Mouse (Mus musculus) testis, adult 2 months (tissue): ENCODE measurements around the gene Pdzk1ip1. TPM values are rescaled to one million over a fixed set of nuclear protein-coding genes. Genes with fewer than 3 reads are reported as not detected.

ENCODE experiments used
- H3K27ac ChIP-seq: fragments of 200-500 bp; 2 replicates; pipeline ENCODE4 v1.5.1; 2012; ENCODE audit warnings: low read depth, low read length; ENCODE audit not compliant: control insufficient read depth, insufficient read depth
- H3K27me3 ChIP-seq: fragments of 200-500 bp; 2 replicates; pipeline ENCODE4 v1.6.1; 2012; ENCODE audit warnings: mild to moderate bottlenecking, low read length, moderate library complexity; ENCODE audit not compliant: control insufficient read depth, insufficient read depth
- H3K36me3 ChIP-seq: fragments of 200-500 bp; 2 replicates; pipeline ENCODE4 v1.6.1; 2012; ENCODE audit warnings: mild to moderate bottlenecking, low read length; ENCODE audit not compliant: control insufficient read depth, insufficient read depth
- H3K4me1 ChIP-seq: fragments of 200-500 bp; 2 replicates; pipeline ENCODE4 v1.6.1; 2012; ENCODE audit warnings: low read length; ENCODE audit not compliant: control insufficient read depth, insufficient read depth
- H3K4me3 ChIP-seq: fragments of 200-500 bp; 2 replicates; pipeline ENCODE4 v1.5.1; 2012; ENCODE audit warnings: low read depth, mild to moderate bottlenecking, low read length, moderate library complexity, mixed read lengths; ENCODE audit not compliant: control insufficient read depth
- CTCF ChIP-seq: fragments of 200-500 bp; IDR thresholded peaks from 2 replicates; pipeline ENCODE4 v1.5.1; 2012; ENCODE audit warnings: low read depth, mild to moderate bottlenecking, inconsistent platforms, low read length, moderate library complexity; ENCODE audit not compliant: control insufficient read depth, insufficient read depth, insufficient replicate concordance
- POLR2A ChIP-seq: fragments of 200-500 bp; IDR thresholded peaks from 2 replicates; pipeline ENCODE4 v1.6.1; 2012; ENCODE audit warnings: low read depth, mild to moderate bottlenecking, inconsistent platforms, low read length, moderate library complexity; ENCODE audit not compliant: control insufficient read depth
- polyA plus RNA-seq: library from polyadenylated mRNA; depleted of rRNA; stranded (reverse); fragments of >200 nt; gene quantifications from 2 replicates; pipeline ENCODE4 v1.2.3, GENCODE M21; 2012

Gene Pdzk1ip1
- polyA plus RNA-seq, 1 experiment: 353 TPM

DNA sequence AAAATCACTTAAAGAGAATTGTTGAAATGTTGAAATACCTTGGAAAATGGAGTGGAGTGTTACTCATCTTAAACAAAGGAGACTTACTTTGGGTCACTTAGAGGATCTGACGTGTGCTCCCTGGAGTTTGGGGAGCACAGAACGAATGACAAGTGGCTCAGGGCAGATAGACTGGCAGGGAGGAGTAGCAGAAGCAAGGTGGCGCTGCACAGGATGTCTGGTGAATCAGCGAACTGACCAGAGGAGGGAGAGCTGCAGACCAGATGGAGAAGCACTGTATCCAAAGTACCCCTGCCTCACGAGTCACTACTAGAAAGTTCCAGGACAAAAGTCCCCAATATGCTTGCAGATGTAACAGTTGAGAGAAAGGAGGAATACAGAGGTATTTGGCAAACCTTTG, 24.8 kb downstream of the Pdzk1ip1 start:
- H3K4me3 ChIP-seq: no peak overlapping the region
- no peak overlapping the region for H3K27ac ChIP-seq
- H3K4me1 ChIP-seq: no peaks in the 10 kb centered on the region
- no peaks in the 10 kb centered on the region for H3K27me3 ChIP-seq
- H3K36me3 ChIP-seq: no peaks in the 10 kb centered on the region
- TF ChIP-seq CTCF (0 out of 2 replicates have a peak, but pooled peaks have one; percentile 4), POLR2A (no peak)

DNA sequence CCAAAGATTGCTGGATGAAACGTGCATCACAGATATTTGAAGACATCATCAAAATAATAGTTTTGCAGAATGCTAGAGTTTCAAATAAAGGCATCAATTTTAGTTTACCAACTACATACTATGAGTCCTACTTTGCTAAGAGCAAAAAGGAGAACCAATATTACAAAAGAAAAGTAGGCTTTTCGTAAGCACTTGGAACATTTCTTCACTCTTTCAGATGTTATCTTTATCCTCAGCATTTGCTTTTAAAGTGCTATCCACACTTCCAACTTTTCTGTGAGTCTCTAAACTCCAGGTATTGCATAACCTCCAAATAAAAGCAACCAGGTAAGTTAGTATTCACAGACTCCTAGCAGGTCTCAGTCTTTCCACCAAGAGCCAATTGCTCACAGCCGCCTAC, 31.1 kb downstream of the Pdzk1ip1 start:
- TF ChIP-seq POLR2A: no peak
- TF ChIP-seq CTCF: no peak
- H3K27me3 ChIP-seq: no peaks in the 10 kb centered on the region
- H3K27ac ChIP-seq: no peak overlapping the region
- H3K4me1 ChIP-seq: no peaks in the 10 kb centered on the region
- no peak overlapping the region for H3K4me3 ChIP-seq
- no peaks in the 10 kb centered on the region for H3K36me3 ChIP-seq

DNA sequence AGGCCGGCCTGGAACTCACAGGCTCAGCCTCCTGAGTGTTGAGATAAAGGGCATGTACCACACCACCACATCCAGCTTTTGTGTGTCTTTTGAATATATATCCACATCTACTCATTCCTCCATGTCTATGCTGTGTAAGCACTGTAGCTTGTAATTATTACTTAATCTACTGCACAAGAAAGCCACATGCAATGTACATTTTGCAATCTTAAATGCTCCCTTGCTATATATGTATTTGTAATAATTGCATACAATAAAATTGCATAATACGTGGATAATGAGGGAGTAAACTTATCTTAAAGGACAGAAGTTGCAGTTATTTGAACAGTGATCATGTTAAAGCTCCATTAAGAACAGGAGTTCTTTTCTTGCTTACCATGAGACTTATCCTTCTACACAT, 32.7 kb downstream of the Pdzk1ip1 start:
- H3K4me3 ChIP-seq: no peak overlapping the region
- H3K36me3 ChIP-seq: no peaks in the 10 kb centered on the region
- H3K4me1 ChIP-seq: no peaks in the 10 kb centered on the region
- H3K27me3 ChIP-seq: no peaks in the 10 kb centered on the region
- no peak for TF ChIP-seq CTCF
- TF ChIP-seq POLR2A: no peak
- H3K27ac ChIP-seq: no peak overlapping the region

DNA sequence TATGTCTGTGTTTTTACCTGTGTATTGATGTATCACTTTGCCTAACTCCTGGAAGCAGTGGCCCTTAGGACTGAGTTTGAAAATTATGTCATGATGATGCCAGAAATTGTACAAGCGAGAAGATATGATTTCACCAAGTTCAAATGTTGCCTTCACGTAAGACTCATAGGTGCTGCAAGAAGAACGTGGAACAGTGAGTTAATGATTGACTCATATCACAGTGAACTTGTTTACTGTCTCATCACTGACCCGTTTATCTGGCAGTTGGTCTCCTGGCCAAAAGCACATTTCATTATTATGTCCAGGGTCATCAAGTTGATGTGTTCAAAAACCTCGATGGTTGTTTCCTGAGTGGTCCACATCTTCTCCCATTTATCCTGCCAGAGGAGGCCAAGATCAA, 33.1 kb downstream of the Pdzk1ip1 start:
- Histone ChIP-seq H3K4me1 (no peaks in the 10 kb centered on the region), H3K36me3 (no peaks in the 10 kb centered on the region), H3K27ac (no peak overlapping the region), H3K27me3 (no peaks in the 10 kb centered on the region), H3K4me3 (no peak overlapping the region)
- no peak for TF ChIP-seq CTCF
- TF ChIP-seq POLR2A: no peak

DNA sequence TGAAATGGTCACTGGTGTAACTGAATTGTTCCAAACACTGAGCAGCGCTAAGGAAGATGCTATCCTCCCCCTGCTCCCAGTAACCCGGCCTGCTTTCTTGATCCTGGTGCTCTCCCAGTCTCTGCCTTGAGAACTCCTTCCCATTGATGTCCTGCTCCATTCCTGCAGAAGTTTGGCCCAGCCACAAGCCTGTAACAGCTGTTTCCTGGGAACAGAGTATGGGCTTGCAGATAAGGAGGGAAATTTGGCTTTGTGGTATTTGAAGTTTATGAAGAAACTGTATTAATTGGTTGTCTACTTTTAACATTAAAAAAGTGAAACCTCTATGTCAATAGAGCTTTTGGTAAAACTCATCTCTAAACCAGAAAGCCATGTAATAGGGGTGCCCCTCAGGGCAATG, 35.0 kb downstream of the Pdzk1ip1 start:
- no peak for TF ChIP-seq CTCF
- TF ChIP-seq POLR2A: no peak
- H3K27me3 ChIP-seq: no peaks in the 10 kb centered on the region
- no peak overlapping the region for H3K4me3 ChIP-seq
- H3K36me3 ChIP-seq: no peaks in the 10 kb centered on the region
- H3K4me1 ChIP-seq: no peaks in the 10 kb centered on the region
- no peak overlapping the region for H3K27ac ChIP-seq

DNA sequence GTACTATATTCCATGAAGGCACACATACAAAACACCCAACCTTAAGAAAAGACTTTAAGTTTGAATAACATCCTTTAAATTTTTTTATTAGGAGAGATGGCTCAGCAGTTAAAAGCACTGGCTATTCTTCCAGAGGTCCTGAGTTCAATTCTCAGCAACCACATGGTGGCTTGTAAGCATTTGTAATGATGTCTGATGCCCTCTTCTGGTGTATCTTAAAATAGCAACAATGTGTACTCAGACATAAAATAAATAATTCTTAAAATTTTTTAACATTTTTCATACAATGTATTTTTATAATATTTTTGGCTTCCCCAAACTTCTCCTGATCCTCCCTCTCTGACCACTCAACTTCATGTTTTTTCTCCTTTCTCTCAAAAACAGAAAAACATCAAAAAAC, 36.2 kb downstream of the Pdzk1ip1 start:
- Histone ChIP-seq H3K27me3 (no peaks in the 10 kb centered on the region), H3K36me3 (no peaks in the 10 kb centered on the region), H3K4me1 (no peaks in the 10 kb centered on the region), H3K27ac (no peak overlapping the region), H3K4me3 (no peak overlapping the region)
- TF ChIP-seq CTCF (no peak), POLR2A (no peak)

DNA sequence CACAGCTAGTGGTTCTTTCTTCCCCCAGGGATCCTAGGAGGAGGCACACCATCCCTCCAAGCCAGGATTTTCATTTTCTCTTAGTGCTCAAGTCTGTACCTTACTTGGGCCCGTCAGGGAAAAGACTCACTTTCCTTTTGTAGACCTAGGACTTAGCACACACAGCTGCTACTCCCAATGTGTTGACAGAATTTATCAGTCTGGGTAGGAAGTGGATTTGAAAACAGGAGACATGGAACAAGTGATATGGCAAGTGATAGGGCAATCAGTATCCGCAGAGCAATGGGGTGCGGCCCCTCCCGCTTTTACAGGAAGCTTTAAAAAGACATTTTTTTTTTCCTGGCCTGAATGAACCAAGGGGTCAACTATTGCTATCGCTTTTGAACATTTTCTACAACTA, 44.6 kb downstream of the Pdzk1ip1 start:
- Histone ChIP-seq H3K4me3 (no peak overlapping the region), H3K27ac (no peak overlapping the region), H3K4me1 (no peaks in the 10 kb centered on the region), H3K36me3 (no peaks in the 10 kb centered on the region), H3K27me3 (no peaks in the 10 kb centered on the region)
- TF ChIP-seq CTCF (no peak), POLR2A (no peak)
